Mouse (Mus musculus) MEL (cell line): ENCODE measurements at regions not wholly inside any gene's neighbourhood (a gene's known extent, or its start where the extent isn't known, plus 50 kb on each side); places are given as distances from the start of the nearest gene placed in this dataset.

Experiments
- CTCF ChIP-seq, 3 experiments: IDR thresholded peaks in 2 of 3; conservative IDR thresholded peaks in 1 of 3; 2 replicates each; pipeline ENCODE4 v1.5.1; 2011 to 2012; ENCODE audit warnings: low read length in 3 of 3, low read depth in 2 of 3, mild to moderate bottlenecking in 2 of 3, improper control_type of control experiment in 1 of 3, inconsistent platforms in 1 of 3, mixed read lengths in 1 of 3, moderate library complexity in 1 of 3; ENCODE audit not compliant: control insufficient read depth in 1 of 3, insufficient read depth in 1 of 3, poor library complexity in 1 of 3, severe bottlenecking in 1 of 3
- E2F4 ChIP-seq: IDR thresholded peaks from 2 replicates; pipeline ENCODE4 v1.6.1; 2011; ENCODE audit warnings: low read depth, low read length, improper control_type of control experiment, borderline replicate concordance
- EP300 ChIP-seq, 2 experiments: IDR thresholded peaks; 2 replicates each; pipeline ENCODE4 v1.6.1; 2011; ENCODE audit warnings: improper control_type of control experiment in 2 of 2, low read length in 2 of 2, low read depth in 1 of 2, mild to moderate bottlenecking in 1 of 2
- HCFC1 ChIP-seq: IDR thresholded peaks from 2 replicates; pipeline ENCODE4 v1.6.1; 2012; ENCODE audit warnings: low read depth, mild to moderate bottlenecking, inconsistent platforms, low read length, improper control_type of control experiment, moderate library complexity
- MAZ ChIP-seq: IDR thresholded peaks from 2 replicates; pipeline ENCODE4 v1.6.1; 2012; ENCODE audit warnings: low read depth, mild to moderate bottlenecking, inconsistent platforms, low read length, improper control_type of control experiment
- MXI1 ChIP-seq: IDR thresholded peaks from 2 replicates; pipeline ENCODE4 v1.6.1; 2011; ENCODE audit warnings: mild to moderate bottlenecking, low read depth, low read length, improper control_type of control experiment
- NELFE ChIP-seq: IDR thresholded peaks from 2 replicates; pipeline ENCODE4 v1.6.1; 2011; ENCODE audit warnings: low read depth, low read length, improper control_type of control experiment
- POLR2A ChIP-seq, 2 experiments: IDR thresholded peaks; 2 replicates each; pipeline ENCODE4 v1.6.1; 2011 to 2012; ENCODE audit warnings: low read length in 2 of 2, mild to moderate bottlenecking in 2 of 2, control low read depth in 1 of 2, improper control_type of control experiment in 1 of 2, low read depth in 1 of 2, moderate library complexity in 1 of 2; ENCODE audit not compliant: control insufficient read depth in 1 of 2, insufficient read depth in 1 of 2, poor library complexity in 1 of 2
- POLR2AphosphoS2 ChIP-seq: IDR thresholded peaks from 2 replicates; pipeline ENCODE4 v1.6.1; 2011; ENCODE audit warnings: low read length, improper control_type of control experiment
- RAD21 ChIP-seq: IDR thresholded peaks from 2 replicates; pipeline ENCODE4 v1.6.1; 2011; ENCODE audit warnings: mild to moderate bottlenecking, low read depth, low read length, improper control_type of control experiment
- SIN3A ChIP-seq: IDR thresholded peaks from 2 replicates; pipeline ENCODE4 v1.6.1; 2012; ENCODE audit warnings: low read length, improper control_type of control experiment, inconsistent platforms
- TBP ChIP-seq: IDR thresholded peaks from 2 replicates; pipeline ENCODE4 v1.8.0; 2011; ENCODE audit warnings: low read depth, low read length, improper control_type of control experiment
- ZC3H11A ChIP-seq: IDR thresholded peaks from 2 replicates; pipeline ENCODE4 v1.6.1; 2012; ENCODE audit warnings: low read depth, mild to moderate bottlenecking, inconsistent platforms, low read length, improper control_type of control experiment

GRCm38 (mm10) chr5:73810660-73811059 is 159.5 kb downstream of the Spata18 start:
- no peak for TF ChIP-seq POLR2A (IDR thresholded peaks at IDR 0.05; ENCODE audit: control insufficient read depth in 1 of 2, insufficient read depth in 1 of 2, low read depth in 1 of 2, low read length in 2 of 2, poor library complexity in 1 of 2)
- no peak for TF ChIP-seq NELFE
- no peak for TF ChIP-seq E2F4
- TF ChIP-seq CTCF (IDR thresholded peaks at IDR 0.05 in 2 of 3, conservative IDR thresholded peaks at IDR 0.05 in 1 of 3; ENCODE audit: control insufficient read depth in 1 of 3, insufficient read depth in 1 of 3, low read depth in 2 of 3, low read length in 3 of 3, poor library complexity in 1 of 3, severe bottlenecking in 1 of 3), result no peak
- no peak for TF ChIP-seq TBP
- TF ChIP-seq SIN3A, result no peak
- no peak for TF ChIP-seq MXI1
- no peak for TF ChIP-seq RAD21
- no peak for TF ChIP-seq MAZ
- no peak for TF ChIP-seq ZC3H11A
- no peak for TF ChIP-seq EP300 (IDR thresholded peaks at IDR 0.05; ENCODE audit: low read depth in 1 of 2, low read length in 2 of 2)
- no peak for TF ChIP-seq HCFC1
- TF ChIP-seq POLR2AphosphoS2, result no peak
